Mouse (Mus musculus) 3134 (cell line): ENCODE results near the gene Gm7876.
"Not testable (repeated sequence)": the region's sequence is repeated elsewhere in the genome, so short reads cannot be mapped to it uniquely, and the experiment has no call there.

ENCODE experiments used
- DNase-seq: peaks from one replicate; pipeline ENCODE4 v3.0.0-alpha.2; 2011; ENCODE audit warnings: low spot score; ENCODE audit not compliant: insufficient read length; ENCODE audit errors: extremely low read depth

Gm7876 gene

GRCm38 (mm10) chr14:4708938-4709337 lies at the start of gene Gm7876:
Gene Gm7876, plus strand, starts transcription at chr14:4709238.
- not testable (repeated sequence) for DNase-seq

DNA sequence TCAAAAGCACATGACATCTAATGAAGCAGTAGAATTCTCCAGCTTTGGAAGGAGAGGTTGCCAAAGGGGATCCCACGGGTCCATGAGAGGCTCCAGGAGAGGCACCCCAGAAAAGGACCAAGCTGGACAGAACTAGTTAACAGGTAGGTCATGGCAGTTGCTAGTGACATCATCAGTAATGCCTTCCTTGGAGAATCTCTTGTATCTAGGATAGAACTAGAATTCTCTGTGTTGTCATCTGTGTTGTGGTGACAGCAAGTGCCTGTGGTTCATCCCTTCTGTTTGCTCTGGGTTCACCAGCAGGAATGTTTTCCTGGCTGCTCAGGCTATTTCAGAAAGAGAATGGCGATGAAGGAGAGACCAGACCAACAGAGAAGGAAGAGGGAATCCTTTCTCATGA lies 45.1 kb upstream of the Gm7876 start, which contains the start of gene Gm3239:
Gene Gm3239, plus strand, starts transcription at position 301 of the 400 bp plus-strand sequence.
- DNase-seq, result not testable (repeated sequence)

GRCm38 (mm10) chr14:4726038-4726880 lies 17.2 kb downstream of the Gm7876 start, which contains the start of gene Gm3252:
Gene Gm3252, plus strand, starts transcription at chr14:4726775.
- not testable (repeated sequence) for DNase-seq
